Mouse (Mus musculus) olfactory bulb, adult 2 months (tissue): ENCODE measurements around the gene Lonrf2.

Source experiments
- CTCF ChIP-seq: fragments of 200-500 bp; IDR thresholded peaks from 2 replicates; pipeline ENCODE4 v1.5.1; 2012; ENCODE audit warnings: low read depth, mild to moderate bottlenecking, low read length, moderate library complexity; ENCODE audit not compliant: insufficient read depth
- POLR2A ChIP-seq: fragments of 200-500 bp; IDR thresholded peaks from 2 replicates; pipeline ENCODE4 v1.6.1; 2012; ENCODE audit warnings: mild to moderate bottlenecking, low read depth, low read length, moderate library complexity; ENCODE audit not compliant: insufficient read depth

- TF ChIP-seq CTCF: no peak
- TF ChIP-seq POLR2A: no peak
Observed at GRCm38 (mm10) chr1:38760424-38760823, 76.1 kb downstream of the Lonrf2 start.
